Mouse (Mus musculus) liver, adult 2 months (tissue): ENCODE results near the gene Serpinb5. TPM values are rescaled to one million over a fixed set of nuclear protein-coding genes. Genes with fewer than 3 reads are reported as not detected.

ENCODE experiments used
- DNase-seq: peaks from one replicate; pipeline ENCODE4 v3.0.0-alpha.2; 2011; ENCODE audit warnings: low read depth, low spot score; ENCODE audit errors: extremely low read depth
- H3K27ac ChIP-seq: fragments of 200-500 bp; replicated peaks from 2 replicates; pipeline ENCODE4 v1.5.1; 2012; ENCODE audit warnings: low read depth, mild to moderate bottlenecking, control low read depth, inconsistent platforms, low read length; ENCODE audit not compliant: insufficient read depth
- H3K27me3 ChIP-seq: fragments of 200-500 bp; 2 replicates; pipeline ENCODE4 v1.6.1; 2012; ENCODE audit warnings: mild to moderate bottlenecking, moderate library complexity, low read length, inconsistent platforms; ENCODE audit not compliant: control insufficient read depth, insufficient read depth
- H3K36me3 ChIP-seq: fragments of 200-500 bp; 2 replicates; pipeline ENCODE4 v1.6.1; 2012; ENCODE audit warnings: low read length, inconsistent platforms; ENCODE audit not compliant: control insufficient read depth, insufficient read depth
- H3K4me1 ChIP-seq: fragments of 200-500 bp; 2 replicates; pipeline ENCODE4 v1.6.1; 2011; ENCODE audit warnings: low read length; ENCODE audit not compliant: control insufficient read depth, insufficient read depth
- H3K4me3 ChIP-seq: fragments of 200-500 bp; 2 replicates; pipeline ENCODE4 v1.5.1; 2011; ENCODE audit warnings: low read depth, mild to moderate bottlenecking, control low read depth, low read length, moderate library complexity; ENCODE audit not compliant: insufficient read depth
- H3K79me2 ChIP-seq: fragments of 200-500 bp; 2 replicates; pipeline ENCODE4 v1.6.1; 2012; ENCODE audit warnings: inconsistent platforms, mild to moderate bottlenecking, low read length, moderate library complexity; ENCODE audit not compliant: control insufficient read depth, insufficient read depth
- H3K9ac ChIP-seq: fragments of 200-500 bp; 2 replicates; pipeline ENCODE4 v1.6.1; 2012; ENCODE audit warnings: low read depth, mild to moderate bottlenecking, control low read depth, inconsistent platforms, low read length
- CTCF ChIP-seq: fragments of 200-500 bp; IDR thresholded peaks from 2 replicates; pipeline ENCODE4 v1.5.1; 2011; ENCODE audit warnings: low read depth, low read length, control low read depth
- POLR2A ChIP-seq: fragments of 200-500 bp; IDR thresholded peaks from 2 replicates; pipeline ENCODE4 v1.6.1; 2011; ENCODE audit warnings: low read length, control low read depth; ENCODE audit not compliant: insufficient read depth; ENCODE audit errors: extremely low read depth
- WGBS: fragments of 180-500 bp; shearing (Covaris S2); methylation state at CpG from one replicate; pipeline ENCODE4 v1.1.7; 2018; 5-methylcytosine and 5-hydroxymethylcytosine counted together
- polyA plus RNA-seq: library from polyadenylated mRNA; depleted of rRNA; stranded (reverse); fragments of >200 nt; gene quantifications from 2 replicates; pipeline ENCODE4 v1.2.3, GENCODE M21; 2012
- total RNA-seq: library from RNA; depleted of rRNA; stranded (reverse); fragments of >200 nt; gene quantifications from 2 replicates; pipeline ENCODE4 v1.2.3, GENCODE M21; 2014

Serpinb5 gene
- total and polyA plus RNA-seq, 2 experiments, result not detected

DNA sequence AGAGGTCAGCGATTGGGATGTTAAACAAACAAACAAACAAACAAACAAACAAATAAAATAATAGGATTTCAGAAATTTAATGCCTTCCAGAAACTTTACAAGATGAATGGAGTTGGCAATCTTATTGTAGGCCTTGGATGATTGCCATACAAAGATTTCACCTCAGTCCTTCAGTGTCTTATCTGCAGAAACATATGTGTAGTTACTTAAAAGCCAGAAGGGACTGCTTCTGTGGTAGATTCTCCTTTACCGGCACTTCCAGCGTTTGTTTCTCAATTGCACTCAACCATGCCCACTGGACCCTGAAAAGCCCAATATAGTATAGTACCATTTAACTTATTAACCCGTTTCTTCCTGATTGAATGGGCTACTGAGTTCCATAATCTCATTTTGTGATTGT is 32.2 kb upstream of the Serpinb5 start:
- H3K4me1 ChIP-seq, result no peaks in the 10 kb centered on the region
- DNase-seq, result no peak
- H3K36me3 ChIP-seq, result no peaks in the 10 kb centered on the region
- WGBS, result 72% methylated on average over 4 of the region's 4 CpGs
- H3K27me3 ChIP-seq, result no peaks in the 10 kb centered on the region
- no peak for TF ChIP-seq CTCF
- no peak for TF ChIP-seq POLR2A
- no peak overlapping the region for H3K9ac ChIP-seq
- no peak overlapping the region for H3K27ac ChIP-seq
- H3K79me2 ChIP-seq, result no peaks in the 10 kb centered on the region
- H3K4me3 ChIP-seq, result no peak overlapping the region

DNA sequence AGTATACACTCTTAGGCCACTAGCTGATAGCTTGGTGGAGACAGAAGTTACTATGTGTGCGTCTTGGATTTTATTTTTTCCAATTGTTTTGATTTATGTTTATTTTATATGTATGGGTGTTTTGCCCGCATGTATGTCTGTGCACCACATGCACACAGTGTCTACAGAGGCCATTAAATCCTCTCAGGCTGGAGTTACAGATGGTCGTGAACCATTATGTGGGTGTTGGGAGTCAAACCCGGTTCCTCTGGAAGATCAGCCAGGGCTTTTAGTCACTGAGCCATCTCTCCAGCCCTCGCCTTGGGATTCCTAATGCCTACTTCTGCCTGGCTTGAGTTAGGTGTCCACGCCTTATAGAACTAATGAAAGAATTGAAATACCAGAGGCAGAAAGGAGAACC is 4.6 kb downstream of the Serpinb5 start:
- Histone ChIP-seq H3K27me3 (no peaks in the 10 kb centered on the region), H3K9ac (no peak overlapping the region), H3K36me3 (no peaks in the 10 kb centered on the region), H3K27ac (no peak overlapping the region), H3K79me2 (no peaks in the 10 kb centered on the region), H3K4me1 (no peaks in the 10 kb centered on the region), H3K4me3 (no peak overlapping the region)
- WGBS, result 86% methylated on average over 6 of the region's 6 CpGs
- DNase-seq, result no peak
- TF ChIP-seq CTCF (no peak), POLR2A (no peak)

DNA sequence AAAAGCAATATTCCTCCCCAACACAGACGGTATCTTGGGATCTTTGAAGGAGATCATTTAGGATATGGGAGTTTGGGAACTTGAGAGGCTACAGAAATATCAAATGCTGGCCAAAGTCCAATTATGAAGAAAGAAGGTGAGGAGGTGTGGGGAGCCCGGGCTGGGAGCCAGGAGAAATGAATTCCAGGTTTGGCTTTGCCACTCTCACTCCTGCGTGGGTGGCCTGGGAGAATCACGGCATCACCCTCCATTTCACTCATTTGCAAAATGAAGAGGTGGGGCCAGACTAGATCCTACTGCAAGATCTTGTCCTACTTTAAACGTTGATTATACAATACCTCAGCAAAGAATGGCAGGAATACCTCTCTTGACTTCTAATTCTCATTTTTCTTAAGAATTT is 5.1 kb downstream of the Serpinb5 start:
- WGBS, result 77% methylated on average over 5 of the region's 5 CpGs
- TF ChIP-seq CTCF, result no peak
- no peak for TF ChIP-seq POLR2A
- DNase-seq, result no peak
- Histone ChIP-seq H3K36me3 (no peaks in the 10 kb centered on the region), H3K27me3 (no peaks in the 10 kb centered on the region), H3K9ac (no peak overlapping the region), H3K27ac (no peak overlapping the region), H3K79me2 (no peaks in the 10 kb centered on the region), H3K4me1 (no peaks in the 10 kb centered on the region), H3K4me3 (no peak overlapping the region)

DNA sequence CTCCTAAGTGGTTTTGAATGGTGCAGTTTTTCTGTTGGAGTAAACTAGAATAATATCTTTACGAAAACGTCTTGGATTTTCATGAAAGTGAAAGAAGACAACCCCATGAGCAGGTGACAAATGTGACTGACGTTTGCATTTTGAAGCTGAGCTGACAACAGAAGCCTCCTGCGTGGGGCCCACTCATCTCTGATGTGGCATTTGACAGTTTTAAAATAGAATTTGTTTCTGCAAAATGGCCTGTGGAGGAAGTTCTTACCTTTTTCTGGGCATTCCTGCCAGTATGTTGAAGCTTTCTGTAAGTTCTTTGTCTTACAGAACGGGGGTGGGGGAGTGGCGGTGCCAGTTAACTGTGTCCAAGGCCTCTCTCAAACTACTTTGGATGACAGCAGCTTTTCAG is 5.8 kb downstream of the Serpinb5 start:
- TF ChIP-seq CTCF, result no peak
- no peak for TF ChIP-seq POLR2A
- Histone ChIP-seq H3K4me1 (no peaks in the 10 kb centered on the region), H3K4me3 (no peak overlapping the region), H3K27me3 (no peaks in the 10 kb centered on the region), H3K36me3 (no peaks in the 10 kb centered on the region), H3K9ac (no peak overlapping the region), H3K79me2 (no peaks in the 10 kb centered on the region), H3K27ac (no peak overlapping the region)
- WGBS, result 76% methylated on average over 6 of the region's 6 CpGs
- no peak for DNase-seq

DNA sequence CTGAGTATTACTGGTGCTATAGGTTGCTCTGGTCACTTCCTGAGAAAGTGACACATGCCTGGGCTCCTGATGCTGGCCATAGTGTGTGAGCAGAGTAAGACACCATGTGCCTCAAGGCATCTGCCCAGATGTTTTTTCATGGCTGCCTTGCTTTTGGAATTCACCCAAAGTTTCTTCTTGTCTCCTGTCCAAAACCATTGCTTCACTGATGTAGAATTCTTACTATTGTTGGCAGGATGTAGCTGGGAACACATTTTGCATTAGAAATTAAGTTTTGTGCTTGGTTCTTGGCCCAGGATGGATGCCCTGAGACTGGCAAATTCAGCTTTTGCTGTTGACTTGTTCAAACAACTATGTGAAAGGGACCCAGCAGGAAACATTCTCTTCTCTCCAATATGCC is 9.0 kb downstream of the Serpinb5 start:
- Histone ChIP-seq H3K27ac (no peak overlapping the region), H3K79me2 (no peaks in the 10 kb centered on the region), H3K9ac (no peak overlapping the region), H3K4me3 (no peak overlapping the region), H3K4me1 (no peaks in the 10 kb centered on the region), H3K27me3 (no peaks in the 10 kb centered on the region), H3K36me3 (no peaks in the 10 kb centered on the region)
- no peak for DNase-seq
- no peak for TF ChIP-seq POLR2A
- no peak for TF ChIP-seq CTCF

DNA sequence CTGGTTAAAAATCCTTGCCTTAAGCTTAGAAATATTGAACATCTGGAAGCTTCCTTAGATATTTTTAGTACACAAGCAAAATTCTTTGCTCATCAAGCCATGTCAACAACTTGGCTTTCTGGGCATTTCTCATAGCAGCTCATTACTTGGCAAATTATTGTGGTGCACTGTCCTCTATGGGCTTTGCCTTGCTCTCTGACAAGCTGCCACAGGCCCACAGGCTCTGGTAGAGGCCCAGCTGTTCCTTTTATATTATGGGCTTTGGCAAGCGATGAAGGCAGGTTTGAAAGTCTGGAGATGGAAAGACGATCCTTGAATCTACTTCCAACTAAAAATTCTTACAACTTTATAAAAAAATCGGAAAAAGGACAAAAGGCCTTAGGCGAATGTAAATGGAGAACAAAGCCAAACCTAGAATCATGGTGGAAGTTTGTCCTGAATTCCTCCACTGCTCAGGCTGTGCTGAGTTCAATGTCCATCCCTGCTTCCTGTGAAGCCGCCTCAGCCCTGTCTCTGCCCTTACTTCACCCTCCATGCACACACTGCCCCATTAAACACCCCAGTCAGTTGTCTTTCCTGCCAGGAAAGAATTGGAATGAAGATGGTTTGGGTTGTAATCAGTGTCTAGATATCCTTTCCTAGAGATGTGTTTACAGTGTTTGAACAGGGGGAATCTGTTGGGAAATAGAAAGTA is 14.4 kb downstream of the Serpinb5 start:
- Histone ChIP-seq H3K4me3 (no peak overlapping the region), H3K9ac (no peak overlapping the region), H3K4me1 (no peaks in the 10 kb centered on the region), H3K27me3 (no peaks in the 10 kb centered on the region), H3K27ac (no peak overlapping the region), H3K79me2 (no peaks in the 10 kb centered on the region), H3K36me3 (no peaks in the 10 kb centered on the region)
- WGBS, result 88% methylated on average over 5 of the region's 5 CpGs
- peak; percentile 33 for DNase-seq
- TF ChIP-seq POLR2A (no peak), CTCF (no peak)
